In genomic region chr1:134232778-134233531, GRCm38 (mm10) we compare ENCODE assay signal across 10 mouse cellular contexts. TPM values are rescaled to one million over a fixed set of nuclear protein-coding genes. Genes with fewer than 3 reads are reported as not detected.
DNase-seq lines count a peak whose midpoint lies in the region; ATAC-seq and TF ChIP-seq lines count a peak whose summit lies in the region.
"Had no signal": no experiment of that assay in that cellular context is flagged by ENCODE, and none has a peak within 500 bp of the region (broad histone marks: within the 10 kb centered on the region; RNA-seq: fewer than 3 reads in every experiment).

No protein-coding gene starts in this region.

- peak overlapping the region; percentile 63 for H3K4me2 ChIP-seq in liver, postnatal 0 days (ENCODE audit: low read depth, low read length)
- peak overlapping the region; percentile 95 for H3K4me2 ChIP-seq in heart, embryonic 16.5 days (ENCODE audit: low read depth, low read length)

- H3K9ac ChIP-seq in liver, postnatal 0 days (replicated peaks): peak overlapping the region; percentile 58
- peak overlapping the region; percentile 67 for H3K9ac ChIP-seq in heart, embryonic 16.5 days (ENCODE audit: low read length)

- 47% methylated on average over 12 of the region's 12 CpGs for WGBS in liver, postnatal 0 days (ENCODE audit: insufficient replicate concordance)
- WGBS in heart, embryonic 16.5 days: 29% methylated on average over 12 of the region's 12 CpGs

- no peak for TF ChIP-seq CTCF in liver, postnatal 0 days (IDR thresholded peaks at IDR 0.05; ENCODE audit: low read depth)

- DNase-seq in liver, postnatal 0 days: peak; percentile 52
- no peak for DNase-seq in liver
- DNase-seq in cerebellum, adult 9-10 months: peak; percentile 89
- peak; percentile 52 to 71 for DNase-seq in layer of hippocampus, adult 18-20 months (ENCODE audit: low spot score in 2 of 2)
- peak; percentile 52 for DNase-seq in lung, postnatal 36 days
- DNase-seq in retina, embryonic 14.5 days (ENCODE audit: low spot score): no peak
- DNase-seq in thymus, postnatal 36 days: no peak

- peak overlapping the region; percentile 57 for H3K27ac ChIP-seq in liver, postnatal 0 days (ENCODE audit: low read depth)
- peak overlapping the region; percentile 90 for H3K27ac ChIP-seq in heart, embryonic 16.5 days (ENCODE audit: low read length)

- no peaks in the 10 kb centered on the region for H3K36me3 ChIP-seq in liver, postnatal 0 days (replicated peaks; ENCODE audit: insufficient read depth, low read length)
- H3K36me3 ChIP-seq in heart, embryonic 16.5 days (ENCODE audit: control insufficient read depth, insufficient read depth): no peaks in the 10 kb centered on the region

- H3K4me1 ChIP-seq in liver, postnatal 0 days (ENCODE audit: insufficient read depth): peaks cover 31% of the 10 kb centered on the region
- H3K4me1 ChIP-seq in heart, embryonic 16.5 days (ENCODE audit: control insufficient read depth, insufficient read depth, low read length): peaks cover 48% of the 10 kb centered on the region

- H3K27me3 ChIP-seq in liver, postnatal 0 days (ENCODE audit: insufficient read depth, low read length): peaks cover 26% of the 10 kb centered on the region
- H3K27me3 ChIP-seq in heart, embryonic 16.5 days (ENCODE audit: control insufficient read depth, insufficient read depth, low read length): peaks cover 20% of the 10 kb centered on the region
- H3K27me3 ChIP-seq: Patski had no signal

- peak; percentile 26 for ATAC-seq in liver, postnatal 0 days
- peak; percentile 64 for ATAC-seq in heart, embryonic 16.5 days (replicated peaks; ENCODE audit: extremely low read depth, insufficient read depth, low FRiP score)
- ATAC-seq: Patski had no signal

- H3K9me3 ChIP-seq in liver, postnatal 0 days (ENCODE audit: low read length): no peaks in the 10 kb centered on the region
- H3K9me3 ChIP-seq in heart, embryonic 16.5 days (replicated peaks; ENCODE audit: control insufficient read depth, low read length): no peaks in the 10 kb centered on the region

- H3K4me3 ChIP-seq in liver, postnatal 0 days (ENCODE audit: low read depth, low read length): peak overlapping the region; percentile 45
- peak overlapping the region; percentile 54 for H3K4me3 ChIP-seq in heart, embryonic 16.5 days (ENCODE audit: low read length)

- no peak for TF ChIP-seq EP300 in liver, postnatal 0 days (IDR thresholded peaks at IDR 0.05; ENCODE audit: low read depth)

RNA-seq across cellular contexts. Expression of gene Adora1, which starts 2.3 kb away (rescaled TPM):
- polyA plus RNA-seq in liver, postnatal 0 days (2015; fragmentation: Nextera tagmentation; extraction: Ambion mirVana): 6.4 and 8.3 TPM in 2 replicates
- polyA plus RNA-seq in heart, embryonic 16.5 days (2015; fragmentation: Nextera tagmentation; extraction: Ambion mirVana): 26.7 and 30.0 TPM in 2 replicates
- total RNA-seq in layer of hippocampus, adult 18-20 months (2021): 100 to 1,000 TPM; 212 to 220 TPM
- total RNA-seq: neutrophil, adult 5-6 weeks had no signal

RNA-seq across cellular contexts. Expression of gene Mybph, which starts 39.7 kb away (rescaled TPM):
- polyA plus RNA-seq in liver, postnatal 0 days (2015; fragmentation: Nextera tagmentation; extraction: Ambion mirVana): 0.14 TPM in 1 of 2 replicates, not detected in the other
- 0.64 and 0.96 TPM in 2 replicates for polyA plus RNA-seq in heart, embryonic 16.5 days (2015; fragmentation: Nextera tagmentation; extraction: Ambion mirVana)
- not detected for total RNA-seq in layer of hippocampus, adult 18-20 months (2021)
- total RNA-seq: neutrophil, adult 5-6 weeks had no signal
- polyA plus RNA-seq: Patski had no signal

RNA-seq across cellular contexts. Expression of gene Chil1, which starts 51.0 kb away (rescaled TPM):
- 18.8 and 19.3 TPM in 2 replicates for polyA plus RNA-seq in liver, postnatal 0 days (2015; fragmentation: Nextera tagmentation; extraction: Ambion mirVana)
- polyA plus RNA-seq in heart, embryonic 16.5 days (2015; fragmentation: Nextera tagmentation; extraction: Ambion mirVana): 1.1 and 1.2 TPM in 2 replicates
- total RNA-seq in layer of hippocampus, adult 18-20 months (2021): 10 to 100 TPM; 17.2 to 22.4 TPM

RNA-seq across cellular contexts. Expression of gene Myog, which starts 56.8 kb away (rescaled TPM):
- polyA plus RNA-seq in liver, postnatal 0 days (2015; fragmentation: Nextera tagmentation; extraction: Ambion mirVana): 0.64 TPM in 1 of 2 replicates, not detected in the other
- polyA plus RNA-seq in heart, embryonic 16.5 days (2015; fragmentation: Nextera tagmentation; extraction: Ambion mirVana): 2.0 and 3.3 TPM in 2 replicates
- total RNA-seq in layer of hippocampus, adult 18-20 months (2021): not detected
- total RNA-seq: neutrophil, adult 5-6 weeks had no signal
- polyA plus RNA-seq: Patski had no signal

Comparison
In these comparisons a context has a peak if more than half of its experiments do, and no peak if none do; other contexts are left out.
1. DNase-seq: peak in liver, postnatal 0 days (single experiment), cerebellum, adult 9-10 months (single experiment), layer of hippocampus, adult 18-20 months (2 of 2) and lung, postnatal 36 days (single experiment); none in liver (single experiment), retina, embryonic 14.5 days (single experiment) and thymus, postnatal 36 days (0 of 2).